Mouse (Mus musculus) frontal cortex, postnatal 25 days (tissue): ENCODE results near the gene Ptgdr2.

Source experiments
- DNase-seq, 2 experiments: peaks; one replicate each; pipeline ENCODE4 v3.0.0; 2022; ENCODE audit warnings: low spot score in 2 of 2

The Ptgdr2 gene

GRCm38 (mm10) chr19:10935029-10935428, 1.9 kb upstream of the Ptgdr2 start:
- DNase-seq = no peak

GRCm38 (mm10) chr19:10936077-10936476, 883 bp upstream of the Ptgdr2 start:
- no peak for DNase-seq

GRCm38 (mm10) chr19:10938771-10939170, 1.8 kb downstream of the Ptgdr2 start:
- DNase-seq = no peak

GRCm38 (mm10) chr19:10940097-10940800, 3.3 kb downstream of the Ptgdr2 start:
- DNase-seq = peak; percentile 49 to 59

- DNase-seq = no peak
Measured at GRCm38 (mm10) chr19:10940801-10941457, 4.0 kb downstream of the Ptgdr2 start.

GRCm38 (mm10) chr19:10943955-10944354, 7.0 kb downstream of the Ptgdr2 start:
- DNase-seq = no peak

- no peak for DNase-seq
Measured at GRCm38 (mm10) chr19:10946506-10946905, 9.5 kb downstream of the Ptgdr2 start.

GRCm38 (mm10) chr19:10947219-10947618, 10.3 kb downstream of the Ptgdr2 start:
- no peak for DNase-seq

- DNase-seq = no peak
Measured at GRCm38 (mm10) chr19:10948416-10948815, 11.5 kb downstream of the Ptgdr2 start.

GRCm38 (mm10) chr19:10949112-10949511, 12.2 kb downstream of the Ptgdr2 start, which contains the start of gene Ccdc86:
Ccdc86 (minus strand) TSS chr19:10949266.
- peak; percentile 85 to 93 for DNase-seq

- DNase-seq = no peak
Measured at GRCm38 (mm10) chr19:10949558-10949957, 12.6 kb downstream of the Ptgdr2 start.

- DNase-seq = peak in 1 of 2 experiments; percentile 14
Measured at GRCm38 (mm10) chr19:10952021-10952939, 15.3 kb downstream of the Ptgdr2 start.

- peak in 1 of 2 experiments; percentile 27 for DNase-seq
Measured at GRCm38 (mm10) chr19:10959085-10959977, 22.4 kb downstream of the Ptgdr2 start.

GRCm38 (mm10) chr19:10959978-10960346, 23.0 kb downstream of the Ptgdr2 start:
- no peak for DNase-seq

GRCm38 (mm10) chr19:10965721-10966120, 28.8 kb downstream of the Ptgdr2 start:
- DNase-seq = no peak

- no peak for DNase-seq
Measured at GRCm38 (mm10) chr19:10968578-10968977, 31.6 kb downstream of the Ptgdr2 start.

GRCm38 (mm10) chr19:10970457-10970856, 33.5 kb downstream of the Ptgdr2 start:
- no peak for DNase-seq

- DNase-seq = no peak
Measured at GRCm38 (mm10) chr19:10972660-10973059, 35.7 kb downstream of the Ptgdr2 start.

- DNase-seq = no peak
Measured at GRCm38 (mm10) chr19:10973187-10973586, 36.2 kb downstream of the Ptgdr2 start.

- no peak for DNase-seq
Measured at GRCm38 (mm10) chr19:10974238-10974865, 37.4 kb downstream of the Ptgdr2 start, which contains the start of gene Ms4a10. Ms4a10 (minus strand) TSS chr19:10974670.

GRCm38 (mm10) chr19:10975187-10975586, 38.2 kb downstream of the Ptgdr2 start:
- DNase-seq = no peak
